Mouse (Mus musculus): ENCODE measurements around the gene Stard8. TPM values are rescaled to one million over a fixed set of nuclear protein-coding genes. Genes with fewer than 3 reads are reported as not detected.
"Not testable (repeated sequence)": the region's sequence is repeated elsewhere in the genome, so short reads cannot be mapped to it uniquely, and the experiment has no call there.

The Stard8 gene
- 7.4 and 9.5 TPM in 2 replicates for polyA plus RNA-seq (2015; fragmentation: Nextera tagmentation; extraction: Ambion mirVana)

DNA sequence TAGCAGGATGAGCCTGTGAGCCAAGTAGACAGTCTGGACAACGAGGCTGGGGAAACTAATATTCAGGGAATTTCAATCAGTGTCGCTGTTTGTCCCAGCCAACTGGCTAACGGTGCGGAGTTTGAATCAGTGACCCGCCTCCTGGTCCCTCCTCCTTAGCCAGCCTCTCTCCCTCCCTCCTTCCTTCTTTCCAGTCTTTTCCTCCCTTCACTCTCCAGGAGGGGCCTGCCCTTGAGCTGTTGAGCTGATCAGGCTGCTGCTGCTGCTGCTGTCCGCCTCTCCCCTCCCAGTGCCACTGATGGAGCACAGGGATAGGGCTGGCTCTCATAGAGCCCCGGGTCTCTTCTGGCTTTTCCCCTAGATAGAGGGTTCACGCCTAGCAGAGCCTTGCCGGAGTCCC, at the start of gene Stard8:
Gene Stard8 (plus strand): TSS at position 203 of the 400 bp plus-strand sequence.
- H3K27me3 ChIP-seq: peaks cover 20% of the 10 kb centered on the region
- 45% methylated on average over 9 of the region's 9 CpGs for WGBS
- no peak within 1 kb of the TSS for H3K27ac ChIP-seq (replicated peaks)
- H3K4me1 ChIP-seq: no peaks in the 10 kb centered on the region
- no peaks in the 10 kb centered on the region for H3K9me3 ChIP-seq (replicated peaks)
- no peak for ATAC-seq (ENCODE audit: insufficient number of reproducible peaks, low FRiP score, low TSS enrichment, low read depth)
- no peak within 1 kb of the TSS for H3K4me2 ChIP-seq (replicated peaks)
- no peak within 1 kb of the TSS for H3K9ac ChIP-seq
- no peaks in the 10 kb centered on the region for H3K36me3 ChIP-seq
- H3K4me3 ChIP-seq (replicated peaks): no peak within 1 kb of the TSS

DNA sequence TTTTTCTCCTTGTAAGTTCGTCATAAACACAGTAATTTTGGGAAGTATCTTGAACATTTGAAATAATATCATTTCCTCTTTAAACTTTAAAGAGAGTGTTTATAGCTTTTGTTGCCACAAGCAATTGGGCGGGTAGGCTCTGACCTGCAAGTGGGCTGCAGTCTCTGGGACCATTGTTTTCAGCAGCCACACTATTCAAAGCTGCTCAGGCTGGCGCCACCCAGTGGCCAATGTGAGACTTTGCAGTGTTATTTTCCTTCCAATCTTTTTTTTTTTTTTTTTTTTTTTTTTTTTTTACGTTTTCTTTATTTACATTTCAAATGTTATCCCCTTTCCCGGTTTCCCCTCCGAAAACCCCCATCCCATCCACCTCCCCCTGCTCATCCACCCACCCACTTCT, 49.1 kb upstream of the Stard8 start:
- no peaks in the 10 kb centered on the region for H3K27me3 ChIP-seq
- 21% methylated on average over 6 of the region's 6 CpGs for WGBS
- no peaks in the 10 kb centered on the region for H3K36me3 ChIP-seq
- no peak overlapping the region for H3K4me3 ChIP-seq (replicated peaks)
- H3K4me1 ChIP-seq: no peaks in the 10 kb centered on the region
- no peak overlapping the region for H3K9ac ChIP-seq
- H3K27ac ChIP-seq (replicated peaks): no peak overlapping the region
- ATAC-seq (ENCODE audit: insufficient number of reproducible peaks, low FRiP score, low TSS enrichment, low read depth): no peak
- H3K9me3 ChIP-seq (replicated peaks): no peaks in the 10 kb centered on the region
- no peak overlapping the region for H3K4me2 ChIP-seq (replicated peaks)

DNA sequence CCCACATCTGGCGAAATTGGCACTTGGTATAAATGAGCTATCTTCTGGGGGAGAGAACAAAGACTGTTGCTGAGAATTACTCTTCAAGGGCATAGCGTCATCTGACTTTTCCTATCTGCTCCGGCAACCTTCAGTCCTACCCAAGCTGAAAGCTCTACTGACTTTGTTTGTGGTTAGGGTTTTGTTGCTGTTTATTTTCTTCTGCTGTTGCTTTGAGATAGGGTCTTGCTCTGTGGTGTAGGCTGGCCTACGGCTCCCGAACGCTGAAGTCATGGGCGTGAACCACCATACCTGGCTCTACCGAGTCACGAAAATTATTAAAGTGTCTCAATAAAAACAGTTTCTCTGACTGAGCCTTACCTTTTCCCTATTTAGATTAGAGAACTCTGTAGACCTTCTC, 44.8 kb upstream of the Stard8 start:
- H3K27me3 ChIP-seq: no peaks in the 10 kb centered on the region
- H3K9me3 ChIP-seq (replicated peaks): no peaks in the 10 kb centered on the region
- no peak for ATAC-seq (ENCODE audit: insufficient number of reproducible peaks, low FRiP score, low TSS enrichment, low read depth)
- H3K9ac ChIP-seq: no peak overlapping the region
- no peaks in the 10 kb centered on the region for H3K4me1 ChIP-seq
- no peak overlapping the region for H3K4me2 ChIP-seq (replicated peaks)
- H3K36me3 ChIP-seq: no peaks in the 10 kb centered on the region
- H3K4me3 ChIP-seq (replicated peaks): no peak overlapping the region
- H3K27ac ChIP-seq (replicated peaks): no peak overlapping the region
- WGBS: 89% methylated on average over 9 of the region's 9 CpGs

DNA sequence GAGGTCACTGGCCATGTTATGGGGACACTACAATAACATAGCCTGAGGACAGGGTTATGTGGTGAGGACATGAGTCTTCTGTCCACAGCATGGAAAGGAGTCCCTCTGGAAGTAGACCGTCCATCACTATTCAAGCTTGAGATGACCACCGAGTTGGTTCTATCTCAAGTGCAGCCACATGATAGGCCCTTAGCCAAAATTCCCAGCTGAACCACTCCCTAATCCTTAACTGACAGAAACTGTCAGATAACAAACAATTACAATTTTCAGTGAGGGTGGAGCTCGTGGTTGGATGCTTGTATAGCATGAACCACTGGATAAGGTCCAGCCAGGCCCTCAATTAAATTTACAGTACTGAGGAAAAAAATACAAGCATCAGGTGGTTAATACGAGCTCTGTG, 44.0 kb upstream of the Stard8 start:
- Histone ChIP-seq H3K4me2 (replicated peaks) (no peak overlapping the region), H3K9ac (no peak overlapping the region), H3K4me3 (replicated peaks) (no peak overlapping the region), H3K9me3 (replicated peaks) (no peaks in the 10 kb centered on the region), H3K27me3 (no peaks in the 10 kb centered on the region), H3K36me3 (no peaks in the 10 kb centered on the region), H3K4me1 (no peaks in the 10 kb centered on the region), H3K27ac (replicated peaks) (no peak overlapping the region)
- 66% methylated on average over 4 of the region's 4 CpGs for WGBS
- no peak for ATAC-seq (ENCODE audit: insufficient number of reproducible peaks, low FRiP score, low TSS enrichment, low read depth)

DNA sequence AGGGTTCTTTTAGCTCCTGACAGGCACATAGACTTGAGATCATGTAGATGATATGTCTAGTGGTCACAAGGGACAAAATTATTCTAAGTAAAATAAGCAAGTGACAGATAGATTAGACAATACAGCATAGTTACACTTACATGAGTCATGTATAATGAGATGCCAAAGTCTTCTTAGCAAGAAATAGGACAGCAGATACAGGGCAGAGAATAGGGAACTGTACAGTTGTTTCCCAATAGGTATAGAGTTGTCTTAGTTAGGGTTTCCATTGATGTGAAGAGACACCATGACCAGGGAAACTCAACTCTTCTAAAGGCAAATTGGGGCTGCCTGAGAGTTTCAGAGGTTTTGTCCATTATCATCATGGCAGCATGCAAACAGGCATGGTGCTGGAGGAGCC, 39.3 kb upstream of the Stard8 start:
- H3K27me3 ChIP-seq: no peaks in the 10 kb centered on the region
- no peak overlapping the region for H3K4me2 ChIP-seq (replicated peaks)
- no peak for ATAC-seq (ENCODE audit: insufficient number of reproducible peaks, low FRiP score, low TSS enrichment, low read depth)
- H3K4me1 ChIP-seq: no peaks in the 10 kb centered on the region
- H3K36me3 ChIP-seq: no peaks in the 10 kb centered on the region
- H3K9ac ChIP-seq: no peak overlapping the region
- no peak overlapping the region for H3K4me3 ChIP-seq (replicated peaks)
- H3K27ac ChIP-seq (replicated peaks): no peak overlapping the region
- no peaks in the 10 kb centered on the region for H3K9me3 ChIP-seq (replicated peaks)

DNA sequence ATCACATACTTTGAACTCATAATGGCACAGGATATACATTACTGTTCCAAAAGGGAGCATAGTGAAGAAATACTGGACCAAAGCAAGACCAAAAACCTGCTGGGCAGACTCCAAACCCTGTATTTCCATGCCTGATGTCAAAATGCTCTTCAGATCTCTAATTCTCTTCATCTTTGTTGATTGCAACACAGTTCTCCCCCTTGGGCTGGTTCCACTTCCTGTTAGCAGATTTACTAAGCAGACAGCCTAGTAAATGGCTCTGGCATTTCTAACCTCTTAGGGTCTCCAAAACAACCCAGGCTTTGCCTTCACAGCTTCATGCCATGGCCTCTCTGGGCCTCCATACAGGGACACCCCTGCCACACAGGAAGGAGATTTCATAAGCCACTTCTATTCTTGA, 38.5 kb upstream of the Stard8 start:
- Histone ChIP-seq H3K27ac (replicated peaks) (no peak overlapping the region), H3K4me3 (replicated peaks) (no peak overlapping the region), H3K4me2 (replicated peaks) (no peak overlapping the region), H3K36me3 (no peaks in the 10 kb centered on the region), H3K9ac (no peak overlapping the region), H3K4me1 (no peaks in the 10 kb centered on the region), H3K27me3 (no peaks in the 10 kb centered on the region), H3K9me3 (replicated peaks) (no peaks in the 10 kb centered on the region)
- ATAC-seq (ENCODE audit: insufficient number of reproducible peaks, low FRiP score, low TSS enrichment, low read depth): no peak

DNA sequence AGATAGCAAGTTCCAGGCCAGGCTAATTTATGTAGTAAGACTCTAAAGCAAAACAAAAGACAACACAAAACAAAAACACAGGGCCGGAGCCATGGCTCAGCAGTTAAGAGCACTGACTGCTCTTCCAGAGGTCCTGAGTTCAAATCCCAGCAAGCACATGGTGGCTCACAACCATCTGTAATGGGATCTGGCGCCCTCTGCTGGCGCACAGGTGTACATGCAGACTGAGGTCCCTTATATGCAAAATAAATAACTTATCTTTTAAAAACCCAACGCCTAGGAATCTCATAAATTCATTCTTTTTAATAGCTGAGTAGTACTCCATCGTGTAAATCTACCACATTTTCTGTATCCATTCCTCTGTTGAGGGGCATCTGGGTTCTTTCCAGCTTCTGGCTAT, 16.4 kb upstream of the Stard8 start:
- H3K4me2 ChIP-seq (replicated peaks); H3K4me1 ChIP-seq; H3K27ac ChIP-seq (replicated peaks); H3K9ac ChIP-seq; H3K36me3 ChIP-seq; H3K9me3 ChIP-seq (replicated peaks); ATAC-seq (ENCODE audit: insufficient number of reproducible peaks, low FRiP score, low TSS enrichment, low read depth); H3K4me3 ChIP-seq (replicated peaks): not testable (repeated sequence)
- peaks cover 10% of the 10 kb centered on the region for H3K27me3 ChIP-seq
- WGBS: 57% methylated on average over 5 of the region's 5 CpGs

DNA sequence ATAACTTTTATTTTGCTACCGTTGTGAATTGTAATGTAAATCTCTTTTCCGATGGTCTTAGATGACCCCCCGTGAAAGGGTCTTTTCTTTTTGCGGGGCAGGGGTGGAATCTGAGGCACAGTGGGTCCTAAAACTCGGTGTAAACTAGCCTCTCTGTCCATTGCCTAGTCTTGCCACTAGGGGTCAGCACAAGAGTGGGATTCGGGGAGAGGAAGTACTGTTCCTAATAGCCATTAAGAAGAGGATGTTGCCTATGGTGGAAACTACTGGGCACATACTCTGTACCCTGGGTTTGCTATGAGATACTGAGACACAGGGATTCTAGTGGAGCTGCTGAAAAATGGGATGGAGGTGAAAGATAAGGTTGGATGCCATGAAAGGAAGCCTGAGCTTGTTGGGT, 13.5 kb upstream of the Stard8 start:
- Histone ChIP-seq H3K4me3 (replicated peaks) (no peak overlapping the region), H3K4me2 (replicated peaks) (no peak overlapping the region), H3K4me1 (no peaks in the 10 kb centered on the region), H3K9ac (no peak overlapping the region), H3K36me3 (no peaks in the 10 kb centered on the region), H3K9me3 (replicated peaks) (no peaks in the 10 kb centered on the region), H3K27me3 (peaks cover 10% of the 10 kb centered on the region; the same call in 1 of the 2 replicates), H3K27ac (replicated peaks) (no peak overlapping the region)
- no peak for ATAC-seq (ENCODE audit: insufficient number of reproducible peaks, low FRiP score, low TSS enrichment, low read depth)
- WGBS: 32% methylated on average over 6 of the region's 6 CpGs

DNA sequence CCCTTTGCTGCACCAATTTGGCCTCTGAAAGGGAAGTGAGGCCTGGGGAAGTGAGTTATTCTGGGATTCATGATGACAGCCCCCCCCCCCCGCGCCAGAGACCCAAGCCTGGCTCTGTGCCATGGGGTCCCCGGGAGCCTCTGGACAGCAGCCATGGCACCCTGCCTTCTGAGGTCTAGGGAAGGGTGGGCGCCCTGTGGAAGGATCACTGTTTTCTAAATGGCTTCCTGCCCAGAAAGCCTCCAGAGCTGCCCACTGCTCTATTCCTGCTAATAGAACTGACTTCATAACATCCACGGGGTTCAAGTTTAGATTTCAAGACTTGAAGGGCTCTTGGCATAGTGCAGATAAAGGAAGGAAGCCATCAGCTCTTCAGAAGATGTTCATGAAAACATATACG, 983 bp upstream of the Stard8 start:
- WGBS: 71% methylated on average over 6 of the region's 6 CpGs
- no peaks in the 10 kb centered on the region for H3K9me3 ChIP-seq (replicated peaks)

DNA sequence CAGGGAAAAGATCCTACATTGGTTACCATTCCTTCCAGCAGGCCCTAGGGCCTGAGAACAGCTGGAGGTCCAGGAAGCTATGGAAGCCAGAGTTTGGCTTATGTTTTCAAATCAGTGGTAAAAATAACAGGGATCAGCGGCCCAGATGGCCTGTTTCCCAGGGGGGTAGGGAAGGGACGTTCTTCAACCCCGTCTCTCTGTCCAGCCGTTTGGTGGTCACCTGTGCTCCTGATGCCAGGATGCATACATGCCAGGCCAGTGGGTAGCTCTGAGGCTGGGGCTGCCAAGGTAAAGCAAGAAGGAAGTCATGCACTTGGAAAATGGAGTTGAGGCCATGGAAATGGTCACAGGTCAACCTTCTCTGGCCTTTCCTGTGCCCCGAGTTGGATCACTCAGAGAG, 7.5 kb downstream of the Stard8 start:
- Histone ChIP-seq H3K27ac (replicated peaks) (no peak overlapping the region), H3K4me1 (no peaks in the 10 kb centered on the region), H3K4me2 (replicated peaks) (no peak overlapping the region), H3K9ac (no peak overlapping the region), H3K9me3 (replicated peaks) (no peaks in the 10 kb centered on the region), H3K36me3 (no peaks in the 10 kb centered on the region), H3K4me3 (replicated peaks) (no peak overlapping the region), H3K27me3 (peaks cover 6% of the 10 kb centered on the region)
- WGBS: 88% methylated on average over 5 of the region's 5 CpGs
- no peak for ATAC-seq (ENCODE audit: insufficient number of reproducible peaks, low FRiP score, low TSS enrichment, low read depth)

More for the DNA sequence above, 983 bp upstream of the Stard8 start:
- Histone ChIP-seq H3K36me3 (no peaks in the 10 kb centered on the region), H3K4me2 (replicated peaks) (no peak overlapping the region), H3K27ac (replicated peaks) (no peak overlapping the region), H3K4me1 (no peaks in the 10 kb centered on the region), H3K27me3 (peaks cover 20% of the 10 kb centered on the region), H3K4me3 (replicated peaks) (no peak overlapping the region), H3K9ac (no peak overlapping the region)
- no peak for ATAC-seq (ENCODE audit: insufficient number of reproducible peaks, low FRiP score, low TSS enrichment, low read depth)

DNA sequence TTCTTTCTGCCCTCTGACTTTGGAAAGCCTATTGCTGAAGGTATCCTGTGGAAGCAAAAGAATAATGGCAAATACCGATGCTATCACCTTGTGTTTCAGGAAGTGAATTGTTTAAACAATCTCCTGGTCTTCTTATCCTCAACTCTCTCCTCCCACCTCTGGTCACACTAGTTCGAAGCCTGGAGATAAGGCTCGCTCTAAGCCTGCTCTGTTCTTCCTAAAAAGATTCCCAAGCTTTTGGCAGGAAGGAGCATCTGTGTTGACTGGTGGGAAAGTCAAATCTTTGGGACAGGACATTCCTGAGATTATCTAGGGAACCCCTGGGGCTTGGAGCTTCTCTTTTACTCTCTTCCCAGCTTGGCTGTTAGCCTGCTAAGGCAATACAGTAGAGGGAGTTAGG, 8.2 kb downstream of the Stard8 start:
- no peaks in the 10 kb centered on the region for H3K9me3 ChIP-seq (replicated peaks)
- no peak for ATAC-seq (ENCODE audit: insufficient number of reproducible peaks, low FRiP score, low TSS enrichment, low read depth)
- H3K9ac ChIP-seq: no peak overlapping the region
- no peaks in the 10 kb centered on the region for H3K36me3 ChIP-seq
- H3K27ac ChIP-seq (replicated peaks): no peak overlapping the region
- peaks cover 6% of the 10 kb centered on the region for H3K27me3 ChIP-seq
- H3K4me3 ChIP-seq (replicated peaks): no peak overlapping the region
- no peak overlapping the region for H3K4me2 ChIP-seq (replicated peaks)
- H3K4me1 ChIP-seq: no peaks in the 10 kb centered on the region
- 72% methylated on average over 3 of the region's 3 CpGs for WGBS

DNA sequence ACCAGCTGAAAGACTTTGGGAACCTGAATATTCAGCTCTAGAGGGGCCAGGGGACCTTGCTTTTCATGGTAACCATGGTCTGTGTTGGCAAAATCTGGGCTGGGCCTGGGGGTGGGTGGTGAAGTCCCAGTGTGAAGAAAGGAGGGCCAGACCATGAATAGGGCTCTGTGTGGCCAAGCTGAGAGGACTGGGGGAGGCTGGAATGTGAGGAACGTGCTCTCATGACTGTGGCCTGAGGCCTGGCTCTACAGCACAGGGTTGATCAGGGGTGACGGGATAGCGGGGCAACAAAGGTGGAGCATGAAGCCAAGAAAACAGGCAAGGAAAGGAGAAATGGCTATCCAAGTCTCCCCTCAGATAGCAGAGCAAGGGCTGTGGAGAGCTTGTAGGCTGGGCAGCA, 9.4 kb downstream of the Stard8 start:
- Histone ChIP-seq H3K27me3 (peaks cover 6% of the 10 kb centered on the region), H3K9ac (no peak overlapping the region), H3K4me1 (no peaks in the 10 kb centered on the region), H3K27ac (replicated peaks) (no peak overlapping the region), H3K4me3 (replicated peaks) (no peak overlapping the region), H3K36me3 (no peaks in the 10 kb centered on the region), H3K4me2 (replicated peaks) (no peak overlapping the region), H3K9me3 (replicated peaks) (no peaks in the 10 kb centered on the region)
- WGBS: 59% methylated on average over 3 of the region's 3 CpGs
- ATAC-seq (ENCODE audit: insufficient number of reproducible peaks, low FRiP score, low TSS enrichment, low read depth): no peak
